Mouse (Mus musculus) CH12.LX (cell line): Measurements from ENCODE around the gene Fdxr.

Experiments
- CTCF ChIP-seq, 2 experiments: IDR thresholded peaks in 1 of 2; conservative IDR thresholded peaks in 1 of 2; 2 replicates each; pipeline ENCODE4 v1.5.1; 2011 to 2012; ENCODE audit warnings: low read depth in 2 of 2, low read length in 2 of 2, improper control_type of control experiment in 1 of 2, inconsistent platforms in 1 of 2, mild to moderate bottlenecking in 1 of 2, moderate library complexity in 1 of 2
- POLR2A ChIP-seq: IDR thresholded peaks from 2 replicates; pipeline ENCODE4 v1.6.1; 2011; ENCODE audit warnings: low read depth, mild to moderate bottlenecking, improper control_type of control experiment, low read length
- ZKSCAN1 ChIP-seq: IDR thresholded peaks from 2 replicates; pipeline ENCODE4 v1.6.1; 2012; ENCODE audit warnings: low read depth, inconsistent platforms, low read length, improper control_type of control experiment, borderline replicate concordance

DNA sequence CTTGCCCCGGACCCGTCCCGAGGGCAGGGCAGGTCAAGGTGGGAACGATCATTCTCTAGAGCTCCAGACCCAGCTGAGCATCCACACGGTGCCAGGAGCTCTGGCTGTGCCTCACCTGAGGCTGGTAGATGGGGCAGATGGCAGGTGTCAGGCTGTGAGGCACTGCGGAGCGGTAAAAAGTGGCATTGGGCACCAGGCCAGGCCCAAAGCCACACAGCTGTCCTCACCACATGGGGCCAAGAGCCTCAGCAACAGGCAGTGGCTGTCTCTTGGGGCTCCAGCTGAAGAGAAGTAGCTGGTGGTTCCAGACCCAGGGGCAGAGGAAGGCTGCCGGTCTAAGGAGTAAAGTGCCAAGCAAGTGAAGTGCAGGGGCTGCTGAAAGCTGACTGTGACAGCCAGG lies 30.5 kb downstream of the Fdxr start:
- no peak for TF ChIP-seq ZKSCAN1
- no peak for TF ChIP-seq CTCF (conservative IDR thresholded peaks at IDR 0.05 in 1 of 2, IDR thresholded peaks at IDR 0.05 in 1 of 2; ENCODE audit: low read depth in 2 of 2, low read length in 2 of 2)
- TF ChIP-seq POLR2A: no peak
